Mouse (Mus musculus): ENCODE data around the gene Gja3.
"Not testable (repeated sequence)": the region's sequence is repeated elsewhere in the genome, so short reads cannot be mapped to it uniquely, and the experiment has no call there.

Gja3 gene

DNA sequence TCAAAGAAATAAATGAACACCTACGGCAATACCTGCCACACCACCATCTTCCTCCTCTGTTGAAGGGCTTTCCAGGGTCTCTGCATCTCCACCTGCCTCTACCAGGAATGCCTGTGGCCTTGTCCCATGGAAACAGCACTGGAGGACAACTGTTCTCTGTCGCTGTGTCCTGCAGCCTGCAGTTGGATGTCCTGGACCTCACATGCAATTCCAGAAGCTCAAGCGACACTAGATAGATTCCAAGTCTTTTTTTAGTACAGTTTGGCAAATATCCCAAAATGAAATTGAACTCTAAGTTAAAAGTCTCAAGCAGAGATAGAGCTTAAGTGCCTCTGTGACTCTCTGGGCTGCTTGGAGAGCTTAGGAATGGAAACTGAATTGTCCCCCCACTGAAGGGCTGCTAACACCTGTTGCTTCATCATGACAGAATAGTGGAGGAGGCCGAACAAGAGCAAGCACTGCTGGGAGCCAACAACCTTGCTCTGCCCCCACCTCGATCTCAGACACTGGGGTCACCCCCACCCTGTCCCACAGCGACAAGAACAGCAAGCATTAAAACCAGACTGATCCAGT lies 22.9 kb downstream of the Gja3 start:
- DNase-seq (ENCODE audit: low spot score in 2 of 2): no peak

GRCm38 (mm10) chr14:57034135-57034534 lies 23.8 kb downstream of the Gja3 start:
- DNase-seq (ENCODE audit: low spot score in 2 of 2): no peak

DNA sequence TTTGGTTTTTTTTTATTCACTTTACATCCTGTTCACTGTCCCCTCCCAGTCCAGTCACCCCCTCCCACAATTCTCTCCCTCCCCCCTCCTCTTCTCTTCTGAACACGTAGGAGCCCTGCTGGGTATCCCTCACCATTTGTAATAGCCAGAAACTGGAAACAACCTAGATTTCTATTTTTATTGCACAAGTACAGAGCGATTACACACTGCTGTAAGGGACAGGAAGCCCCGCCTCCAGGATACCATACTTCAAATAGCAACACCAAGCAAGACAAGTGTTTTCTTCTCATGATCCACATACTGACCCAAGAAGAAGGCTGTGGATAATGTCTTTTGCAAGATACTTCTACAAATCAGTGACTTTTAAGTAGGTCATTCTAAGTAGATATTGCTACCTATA lies 25.1 kb downstream of the Gja3 start:
- no peak for DNase-seq (ENCODE audit: low spot score in 2 of 2)

DNA sequence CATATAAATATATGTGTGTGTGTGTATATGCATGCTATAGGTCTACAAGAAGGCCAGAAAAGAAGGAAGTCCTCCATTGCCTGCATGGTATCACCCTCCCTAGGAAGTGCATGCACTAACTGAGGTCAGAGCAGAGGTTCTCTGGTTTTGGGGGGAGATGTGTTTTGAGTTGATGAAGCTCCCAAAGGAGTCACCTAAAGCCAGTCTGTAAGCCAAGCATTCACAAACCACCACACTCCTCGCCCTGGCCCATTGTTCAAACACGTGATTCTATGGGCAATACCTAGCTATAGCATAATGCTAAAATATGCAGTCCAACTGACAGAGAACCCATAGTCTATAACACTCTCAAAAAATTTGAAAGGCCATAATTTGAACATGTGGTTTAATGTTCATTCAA lies 39.5 kb downstream of the Gja3 start:
- no peak for DNase-seq (ENCODE audit: low spot score in 2 of 2)

GRCm38 (mm10) chr14:57016806-57017205 lies 41.1 kb downstream of the Gja3 start:
- DNase-seq (ENCODE audit: low spot score in 2 of 2): not testable (repeated sequence)

DNA sequence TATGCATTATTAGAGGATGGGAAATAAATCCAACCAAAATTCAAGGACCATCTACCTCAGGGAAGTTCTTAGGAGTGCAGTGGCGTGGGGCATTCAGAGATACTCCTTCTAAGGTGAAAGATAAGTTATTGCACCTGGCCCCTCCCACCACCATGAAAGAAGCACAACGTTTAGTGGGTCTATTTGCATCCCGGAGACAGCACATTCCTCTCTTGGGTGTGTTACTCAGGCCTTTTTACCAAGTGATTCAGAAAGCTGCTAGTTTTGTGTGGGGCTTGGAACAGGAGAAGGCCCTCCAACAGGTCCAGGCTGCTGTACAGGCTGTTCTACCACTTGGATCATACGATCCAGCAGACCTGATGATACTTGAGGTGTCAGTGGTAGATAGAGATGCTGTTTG lies 69.3 kb downstream of the Gja3 start:
- DNase-seq (ENCODE audit: low spot score in 2 of 2): no peak
